Mouse (Mus musculus) ES-E14 (cell line): Measurements from ENCODE around the gene Sult4a1.

Source experiments
- HCFC1 ChIP-seq: IDR thresholded peaks from 2 replicates; pipeline ENCODE4 v1.6.1; 2012; ENCODE audit warnings: low read length, inconsistent platforms, borderline replicate concordance; ENCODE audit not compliant: insufficient read depth
- MAFK ChIP-seq: IDR thresholded peaks from 2 replicates; pipeline ENCODE4 v1.6.1; 2014; ENCODE audit warnings: mild to moderate bottlenecking, low read depth, low read length, inconsistent platforms; ENCODE audit not compliant: insufficient read depth

DNA sequence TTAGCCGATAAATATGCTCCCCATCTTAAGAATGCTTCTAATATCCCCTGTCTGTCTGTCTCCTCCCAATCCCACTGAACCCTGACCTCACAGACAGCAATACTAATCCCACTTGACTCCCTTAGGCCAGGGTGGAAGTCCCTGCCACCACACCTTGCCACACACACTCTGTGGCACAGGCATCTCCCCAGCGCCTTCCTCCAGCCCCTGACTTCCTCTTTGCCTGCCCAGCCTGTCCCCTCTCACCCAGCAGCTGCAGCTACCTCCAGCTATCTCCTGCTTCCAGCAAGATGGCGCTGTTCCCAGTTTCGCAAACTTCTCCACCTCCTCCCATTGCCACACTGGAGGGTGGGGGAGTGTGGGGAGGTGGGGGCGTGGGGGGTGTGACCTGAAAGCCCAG, 21.3 kb upstream of the Sult4a1 start:
- TF ChIP-seq MAFK = no peak
- no peak for TF ChIP-seq HCFC1
